Mouse (Mus musculus) hindbrain, embryonic 14.5 days (tissue): Measurements from ENCODE around the gene Gm11627. TPM values are rescaled to one million over a fixed set of nuclear protein-coding genes. Genes with fewer than 3 reads are reported as not detected.
"Not testable (repeated sequence)": the region's sequence is repeated elsewhere in the genome, so short reads cannot be mapped to it uniquely, and the experiment has no call there.

Experiments
- ATAC-seq: fragments of 200-750 bp; cut with Nextera tagmentation; 2 replicates; pipeline ENCODE4 v1.8.0; 2017; ENCODE audit warnings: moderate number of reproducible peaks, mild to moderate bottlenecking, moderate TSS enrichment, moderate library complexity; ENCODE audit not compliant: low FRiP score
- DNase-seq: peaks from one replicate; pipeline ENCODE4 v3.0.0-alpha.2; 2015; ENCODE audit warnings: low spot score
- H3K27ac ChIP-seq: fragments of 300-500 bp; sonication (generic); 2 replicates; pipeline ENCODE4 v1.5.1; 2014; ENCODE audit warnings: mild to moderate bottlenecking, moderate library complexity
- H3K27me3 ChIP-seq: fragments of 300-500 bp; sonication (generic); 2 replicates; pipeline ENCODE4 v1.6.1; 2014; ENCODE audit warnings: mild to moderate bottlenecking, low read length, mixed read lengths; ENCODE audit not compliant: control insufficient read depth, insufficient read depth
- H3K36me3 ChIP-seq: fragments of 300-500 bp; sonication (generic); replicated peaks from 2 replicates; pipeline ENCODE4 v1.6.1; 2014; ENCODE audit not compliant: control insufficient read depth, insufficient read depth
- H3K4me1 ChIP-seq: fragments of 300-500 bp; sonication (generic); replicated peaks from 2 replicates; pipeline ENCODE4 v1.6.1; 2014; ENCODE audit warnings: antibody characterized with exemption, low read length, mixed read lengths; ENCODE audit not compliant: control insufficient read depth, insufficient read depth
- H3K4me2 ChIP-seq: fragments of 300-500 bp; sonication (generic); replicated peaks from 2 replicates; pipeline ENCODE4 v1.6.1; 2014; ENCODE audit warnings: mild to moderate bottlenecking, moderate library complexity
- H3K4me3 ChIP-seq: fragments of 300-500 bp; sonication (generic); replicated peaks from 2 replicates; pipeline ENCODE4 v1.5.1; 2014; ENCODE audit warnings: mild to moderate bottlenecking, low read length
- H3K9ac ChIP-seq: fragments of 300-500 bp; sonication (generic); 2 replicates; pipeline ENCODE4 v1.6.1; 2014
- H3K9me3 ChIP-seq: fragments of 300-500 bp; sonication (generic); 2 replicates; pipeline ENCODE4 v1.6.1; 2016; ENCODE audit warnings: low read length; ENCODE audit not compliant: control insufficient read depth
- WGBS: fragments of 180-500 bp; shearing (Covaris S2); extraction: QIAGEN DNeasy Blood & Tissue Kit; methylation state at CpG from one replicate; pipeline ENCODE4 v1.1.7; 2014; 5-methylcytosine and 5-hydroxymethylcytosine counted together
- polyA plus RNA-seq: library from polyadenylated mRNA; unstranded; fragments of >200 nt; fragmentation: Nextera tagmentation; extraction: Ambion mirVana; gene quantifications from 2 replicates; pipeline ENCODE4 v1.2.1, GENCODE M21; 2014

Gene Gm11627
- polyA plus RNA-seq, 1 experiment from 2014 or later = 4.3 TPM

DNA sequence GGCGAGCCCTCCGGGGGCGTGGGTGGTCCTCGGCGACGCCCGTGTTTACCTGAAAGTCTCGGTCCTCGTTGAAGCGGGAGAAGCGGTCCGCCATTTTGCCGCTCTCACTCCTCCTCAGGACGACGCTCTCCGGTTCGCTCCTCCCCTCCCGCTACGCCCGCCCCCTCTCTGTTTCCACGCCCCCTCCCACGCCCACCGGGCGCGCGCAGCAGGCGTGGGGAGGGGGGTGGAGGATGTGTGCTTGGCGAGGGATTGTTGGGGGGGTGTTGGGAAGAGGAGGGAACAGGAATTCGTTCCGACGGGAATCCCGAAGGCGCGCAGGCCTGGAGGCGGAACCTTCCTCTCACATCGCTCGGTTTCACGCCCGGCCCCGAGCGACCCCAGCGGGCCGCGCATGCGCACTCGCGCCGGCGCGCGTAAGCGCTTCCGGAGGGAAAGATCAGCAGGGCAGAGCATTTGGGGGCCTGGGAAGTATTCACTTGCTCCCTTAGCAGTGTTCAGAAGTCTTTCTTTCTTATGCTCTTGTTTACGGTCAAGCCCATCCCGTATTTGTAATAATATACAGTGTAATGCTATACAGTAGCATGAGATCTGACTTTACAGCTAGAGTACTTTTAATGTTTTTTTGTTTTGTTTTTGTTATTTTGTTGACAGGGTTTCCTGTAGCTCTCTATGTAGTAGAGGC, 23.1 kb downstream of the Gm11627 start, which contains the start of gene Gpatch8:
Gene Gpatch8 (minus strand): TSS at position 362 of the 685 bp plus-strand sequence.
- DNase-seq = peak; percentile 97
- WGBS = under 1% methylated on average over 55 of the region's 55 CpGs
- Histone ChIP-seq H3K36me3 (no peaks in the 10 kb centered on the region), H3K27me3 (no peaks in the 10 kb centered on the region), H3K4me2 (peak within 1 kb of the TSS; percentile 63), H3K9me3 (no peaks in the 10 kb centered on the region), H3K27ac (peak within 1 kb of the TSS; percentile 96), H3K4me3 (peak within 1 kb of the TSS; percentile 93), H3K9ac (peak within 1 kb of the TSS; percentile 97), H3K4me1 (peaks cover 31% of the 10 kb centered on the region)
- peak; percentile 97 for ATAC-seq

DNA sequence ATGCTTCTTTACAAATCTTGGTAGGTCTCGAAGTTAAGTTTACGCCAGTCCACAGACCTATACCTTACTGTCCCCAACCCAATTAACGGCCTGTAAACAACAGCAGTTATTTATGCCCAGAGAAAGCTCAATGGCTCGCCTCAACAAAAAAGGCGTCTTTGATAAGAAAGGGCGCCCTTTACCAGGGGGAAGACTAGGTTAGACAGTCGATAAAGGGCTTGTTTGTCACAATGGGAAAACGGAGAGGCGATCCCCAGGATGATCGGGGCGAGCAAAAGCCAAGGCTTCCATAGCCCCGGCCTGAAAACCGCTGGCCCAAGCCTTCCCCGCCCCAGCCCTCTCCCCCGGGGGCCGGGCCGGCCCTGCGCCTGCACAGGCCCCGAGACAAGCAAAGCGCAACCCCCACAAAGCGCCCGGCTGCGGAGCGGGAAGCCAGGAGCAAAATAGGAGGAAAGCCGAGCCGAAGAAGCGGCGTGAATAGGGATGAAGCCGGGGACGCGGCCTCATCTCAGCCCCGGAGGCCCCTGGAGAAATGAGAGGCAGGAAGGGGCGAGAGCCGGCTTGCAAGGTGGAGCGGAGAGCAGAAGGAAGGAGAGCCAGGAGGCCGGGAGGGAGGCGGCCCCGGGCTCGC, 23.7 kb downstream of the Gm11627 start:
- DNase-seq (peak; percentile 26), ATAC-seq (peak; percentile 61; the same call in 1 of the 2 replicates)
- H3K9me3 ChIP-seq = no peaks in the 10 kb centered on the region
- H3K36me3 ChIP-seq = 0 out of 2 replicates have a peak, but pooled peaks cover 4% of the 10 kb centered on the region
- H3K9ac ChIP-seq = peak overlapping the region; percentile 97
- peak overlapping the region; percentile 93 for H3K4me3 ChIP-seq
- peak overlapping the region; percentile 63 for H3K4me2 ChIP-seq
- H3K27ac ChIP-seq = peak overlapping the region; percentile 96
- WGBS = under 1% methylated on average over 38 of the region's 39 CpGs
- H3K4me1 ChIP-seq = peaks cover 35% of the 10 kb centered on the region
- no peaks in the 10 kb centered on the region for H3K27me3 ChIP-seq

DNA sequence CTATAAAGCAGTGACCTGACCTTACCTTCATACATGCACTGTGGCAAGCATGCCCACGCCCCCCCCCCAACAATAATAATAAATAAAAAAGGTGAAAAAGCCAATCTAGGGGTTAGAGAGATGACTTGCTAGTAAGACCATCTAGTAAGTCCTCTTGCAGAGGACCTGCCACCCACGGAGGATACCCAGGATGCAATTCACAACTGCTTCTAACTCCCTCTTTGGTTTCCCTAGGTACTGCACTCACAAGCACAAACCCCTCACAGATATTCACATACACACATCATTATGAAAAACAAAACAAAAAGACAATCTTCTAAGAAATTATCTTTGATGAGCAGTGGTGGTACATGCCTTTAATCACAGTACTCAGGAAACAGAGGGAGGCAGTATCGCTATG, 27.2 kb downstream of the Gm11627 start:
- H3K4me2 ChIP-seq = no peak overlapping the region
- H3K27ac ChIP-seq = no peak overlapping the region
- H3K9me3 ChIP-seq = no peaks in the 10 kb centered on the region
- WGBS = 94% methylated on average over 3 of the region's 3 CpGs
- peaks cover 35% of the 10 kb centered on the region for H3K4me1 ChIP-seq
- ATAC-seq = no peak
- no peak for DNase-seq
- H3K27me3 ChIP-seq = no peaks in the 10 kb centered on the region
- no peak overlapping the region for H3K4me3 ChIP-seq
- 0 out of 2 replicates have a peak, but pooled peaks cover 12% of the 10 kb centered on the region for H3K36me3 ChIP-seq
- no peak overlapping the region for H3K9ac ChIP-seq

DNA sequence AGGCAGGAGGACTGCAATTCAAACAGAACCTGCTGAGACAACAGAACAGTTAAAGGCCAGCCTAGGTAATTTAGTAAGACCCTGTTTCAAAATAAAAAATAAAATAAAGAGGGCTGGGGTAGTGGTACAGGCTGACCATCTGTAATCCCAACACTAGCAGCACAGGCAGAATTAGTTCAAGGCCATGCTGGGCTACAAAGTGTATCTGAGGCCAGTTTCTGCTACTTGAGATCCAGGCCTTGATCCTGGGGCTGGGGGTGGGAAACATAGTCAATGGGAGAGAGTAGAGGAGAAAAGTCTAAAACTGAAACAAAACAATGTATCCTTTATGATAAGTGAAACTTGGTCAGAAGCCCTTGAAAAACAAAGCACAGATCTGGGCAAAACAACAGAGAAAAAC, 28.1 kb downstream of the Gm11627 start:
- Histone ChIP-seq H3K4me1 (peaks cover 31% of the 10 kb centered on the region), H3K9ac (no peak overlapping the region), H3K4me3 (no peak overlapping the region), H3K9me3 (no peaks in the 10 kb centered on the region), H3K36me3 (0 out of 2 replicates have a peak, but pooled peaks cover 12% of the 10 kb centered on the region), H3K27ac (no peak overlapping the region), H3K4me2 (no peak overlapping the region), H3K27me3 (no peaks in the 10 kb centered on the region)
- no peak for ATAC-seq
- no peak for DNase-seq

DNA sequence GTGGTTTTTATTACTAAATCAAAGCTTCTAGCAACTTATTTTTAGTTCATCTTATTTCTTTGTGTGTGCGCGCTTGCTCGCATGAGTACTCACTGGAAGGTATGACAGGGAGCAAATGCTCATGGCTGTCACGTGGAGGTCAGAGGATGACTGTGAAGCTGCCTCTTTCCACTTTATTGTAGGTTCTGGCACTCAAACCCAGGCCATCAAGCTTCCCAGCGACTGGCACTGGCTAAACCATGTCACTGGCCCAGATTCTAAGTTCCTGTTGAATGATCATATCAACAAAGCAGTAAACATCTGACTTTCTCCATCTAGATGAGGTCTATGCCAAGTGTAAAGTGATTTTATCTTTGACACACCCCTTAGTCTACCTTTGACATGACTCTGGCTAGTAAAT, 37.8 kb downstream of the Gm11627 start:
- no peak overlapping the region for H3K27ac ChIP-seq
- no peak overlapping the region for H3K9ac ChIP-seq
- WGBS = 94% methylated on average over 5 of the region's 5 CpGs
- peaks cover 15% of the 10 kb centered on the region for H3K36me3 ChIP-seq
- no peak overlapping the region for H3K4me2 ChIP-seq
- no peaks in the 10 kb centered on the region for H3K4me1 ChIP-seq
- ATAC-seq = no peak
- DNase-seq = no peak
- no peak overlapping the region for H3K4me3 ChIP-seq
- H3K27me3 ChIP-seq = no peaks in the 10 kb centered on the region
- no peaks in the 10 kb centered on the region for H3K9me3 ChIP-seq

DNA sequence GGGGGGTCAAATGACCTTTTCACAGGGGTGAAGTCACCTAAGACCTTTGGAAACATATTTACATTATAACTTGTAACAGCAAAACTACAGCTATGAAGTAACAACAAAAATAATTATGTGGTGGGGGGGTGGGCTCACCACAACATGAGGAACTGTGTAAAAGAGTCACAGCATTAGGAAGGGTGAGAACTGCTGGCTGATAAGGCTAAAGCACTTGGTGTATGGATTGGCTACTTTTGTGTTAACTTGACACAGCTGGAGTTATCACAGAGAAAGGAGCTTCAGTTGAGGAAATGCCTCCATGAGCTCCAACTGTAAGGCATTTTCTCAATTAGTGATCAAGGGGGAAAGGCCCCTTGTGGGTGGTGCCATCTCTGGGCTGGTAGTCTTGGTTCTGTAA, 39.0 kb downstream of the Gm11627 start:
- H3K9me3 ChIP-seq, DNase-seq, ATAC-seq: not testable (repeated sequence)

DNA sequence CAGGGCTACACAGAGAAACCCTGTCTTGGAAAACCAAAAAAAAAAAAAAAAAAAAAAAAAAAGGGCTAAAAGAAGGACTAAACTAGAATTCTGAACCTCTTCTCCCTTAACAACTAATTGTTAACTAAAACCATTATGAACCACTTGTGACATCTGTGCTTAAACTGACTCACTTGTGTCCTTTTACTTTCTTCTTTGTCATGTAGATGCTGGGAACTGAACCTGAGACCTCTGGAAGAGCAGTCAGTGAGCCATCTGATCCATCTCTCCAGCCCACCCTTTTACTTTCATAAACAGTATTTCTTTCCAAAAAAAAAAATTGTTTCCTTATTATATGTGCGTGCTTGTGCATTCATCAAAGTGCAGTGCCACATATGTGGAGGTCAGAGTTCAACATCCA, 39.6 kb downstream of the Gm11627 start:
- no peaks in the 10 kb centered on the region for H3K27me3 ChIP-seq
- no peak overlapping the region for H3K4me2 ChIP-seq
- no peak overlapping the region for H3K27ac ChIP-seq
- no peak overlapping the region for H3K4me3 ChIP-seq
- no peaks in the 10 kb centered on the region for H3K9me3 ChIP-seq
- peaks cover 18% of the 10 kb centered on the region for H3K36me3 ChIP-seq
- DNase-seq = no peak
- ATAC-seq = no peak
- H3K9ac ChIP-seq = no peak overlapping the region
- no peaks in the 10 kb centered on the region for H3K4me1 ChIP-seq
- WGBS = 53% methylated on average over 1 of the region's 1 CpGs

More for the DNA sequence above, 39.0 kb downstream of the Gm11627 start:
- not testable (repeated sequence) for H3K27me3 ChIP-seq, H3K9ac ChIP-seq, H3K27ac ChIP-seq, H3K4me3 ChIP-seq, H3K4me1 ChIP-seq, H3K4me2 ChIP-seq
- H3K36me3 ChIP-seq = peaks cover 18% of the 10 kb centered on the region

DNA sequence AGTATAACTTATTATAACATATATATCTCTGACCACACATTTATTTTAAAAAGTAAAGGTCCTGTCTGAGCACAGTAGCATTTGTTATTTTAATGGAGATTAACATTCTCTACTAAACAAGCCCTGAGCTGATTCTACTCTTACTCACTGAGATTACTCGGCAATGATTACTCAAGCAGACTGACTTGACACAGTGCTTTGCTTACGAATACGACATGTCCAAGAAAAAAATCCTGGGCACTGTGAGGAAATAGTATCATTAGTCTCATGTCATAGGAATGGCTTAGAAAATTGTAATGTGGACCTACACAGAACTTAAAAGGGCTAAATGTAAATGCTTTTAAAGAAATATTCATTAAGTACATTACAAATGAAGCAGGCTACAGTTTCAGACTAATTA, 43.1 kb downstream of the Gm11627 start:
- DNase-seq = no peak
- Histone ChIP-seq H3K4me3 (no peak overlapping the region), H3K27me3 (no peaks in the 10 kb centered on the region), H3K9me3 (no peaks in the 10 kb centered on the region), H3K4me2 (no peak overlapping the region), H3K27ac (no peak overlapping the region), H3K9ac (no peak overlapping the region), H3K36me3 (peaks cover 21% of the 10 kb centered on the region), H3K4me1 (no peaks in the 10 kb centered on the region)
- WGBS = 56% methylated on average over 3 of the region's 3 CpGs
- ATAC-seq = no peak

GRCm38 (mm10) chr11:102534078-102534477, 45.2 kb downstream of the Gm11627 start:
- Histone ChIP-seq H3K9ac (no peak overlapping the region), H3K27ac (no peak overlapping the region), H3K4me2 (no peak overlapping the region), H3K9me3 (no peaks in the 10 kb centered on the region), H3K36me3 (peaks cover 26% of the 10 kb centered on the region), H3K4me3 (no peak overlapping the region), H3K27me3 (no peaks in the 10 kb centered on the region), H3K4me1 (no peaks in the 10 kb centered on the region)
- 94% methylated on average over 2 of the region's 2 CpGs for WGBS
- DNase-seq (no peak), ATAC-seq (no peak)
